8 mouse cellular contexts compared by ENCODE assay signal in genomic region chr15:102279092-102279782, GRCm38 (mm10). TPM values are rescaled to one million over a fixed set of nuclear protein-coding genes. Genes with fewer than 3 reads are reported as not detected.
A peak's percentile ranks its signal among the peaks of the same experiment; 100 is the strongest.
DNase-seq lines count a peak whose midpoint lies in the region; ATAC-seq and TF ChIP-seq lines count a peak whose summit lies in the region.

TSS of gene Mfsd5 (plus strand) at chr15:102279454.

- TF ChIP-seq CTCF in kidney, adult 2 months (conservative IDR thresholded peaks at IDR 0.05; ENCODE audit: insufficient read depth, insufficient read length, low read depth, low read length), result peak; percentile 53

- no peaks in the 10 kb centered on the region for H3K9me3 ChIP-seq in embryonic facial prominence, embryonic 13.5 days
- no peaks in the 10 kb centered on the region for H3K9me3 ChIP-seq in limb, embryonic 12.5 days
- H3K9me3 ChIP-seq in midbrain, embryonic 14.5 days (ENCODE audit: control insufficient read depth, low read length), result no peaks in the 10 kb centered on the region

- peak within 1 kb of the TSS; percentile 85 for H3K4me3 ChIP-seq in embryonic facial prominence, embryonic 13.5 days
- peak within 1 kb of the TSS; percentile 87 for H3K4me3 ChIP-seq in kidney, adult 2 months (ENCODE audit: insufficient read depth, low read depth, low read length)
- H3K4me3 ChIP-seq in limb, embryonic 12.5 days (replicated peaks), result peak within 1 kb of the TSS; percentile 89
- H3K4me3 ChIP-seq in midbrain, embryonic 14.5 days (replicated peaks; ENCODE audit: low read depth, low read length), result peak within 1 kb of the TSS; percentile 83

- no peaks in the 10 kb centered on the region for H3K27me3 ChIP-seq in embryonic facial prominence, embryonic 13.5 days
- no peaks in the 10 kb centered on the region for H3K27me3 ChIP-seq in kidney, adult 2 months (replicated peaks; ENCODE audit: control insufficient read depth, insufficient read depth, low read length)
- H3K27me3 ChIP-seq in limb, embryonic 12.5 days, result no peaks in the 10 kb centered on the region
- H3K27me3 ChIP-seq in midbrain, embryonic 14.5 days (ENCODE audit: control insufficient read depth, insufficient read depth, low read length), result no peaks in the 10 kb centered on the region

- peak within 1 kb of the TSS; percentile 92 for H3K4me2 ChIP-seq in embryonic facial prominence, embryonic 13.5 days
- H3K4me2 ChIP-seq in limb, embryonic 12.5 days, result peak within 1 kb of the TSS; percentile 91
- peak within 1 kb of the TSS; percentile 55 for H3K4me2 ChIP-seq in midbrain, embryonic 14.5 days (ENCODE audit: low read length)

- peak within 1 kb of the TSS; percentile 89 for H3K27ac ChIP-seq in embryonic facial prominence, embryonic 13.5 days
- H3K27ac ChIP-seq in kidney, adult 2 months (ENCODE audit: insufficient read depth, low read depth, low read length), result peak within 1 kb of the TSS; percentile 86
- peak within 1 kb of the TSS; percentile 87 for H3K27ac ChIP-seq in limb, embryonic 12.5 days
- peak within 1 kb of the TSS; percentile 84 for H3K27ac ChIP-seq in midbrain, embryonic 14.5 days (replicated peaks; ENCODE audit: low read depth, low read length)

- WGBS in embryonic facial prominence, embryonic 13.5 days, result under 1% methylated on average over 65 of the region's 65 CpGs
- WGBS in kidney, adult 2 months, result under 1% methylated on average over 65 of the region's 65 CpGs
- WGBS in limb, embryonic 12.5 days, result under 1% methylated on average over 65 of the region's 65 CpGs
- WGBS in midbrain, embryonic 14.5 days, result under 1% methylated on average over 65 of the region's 65 CpGs

- peak; percentile 93 for DNase-seq in 416B (ENCODE audit: low read depth)
- peak; percentile 79 to 81 for DNase-seq in adrenal gland, postnatal 4 days (ENCODE audit: low spot score in 2 of 2)
- peak; percentile 89 to 92 for DNase-seq in heart, adult 18-20 months
- DNase-seq in kidney, adult 2 months, result peak; percentile 92
- peak; percentile 96 for DNase-seq in midbrain, embryonic 14.5 days
- DNase-seq in spleen, adult 12 weeks (ENCODE audit: low spot score), result peak; percentile 78

- ATAC-seq in embryonic facial prominence, embryonic 13.5 days (ENCODE audit: insufficient number of reproducible peaks, insufficient read depth, low FRiP score, low TSS enrichment, low read depth), result peak; percentile 92
- peak; percentile 95 for ATAC-seq in limb, embryonic 12.5 days (ENCODE audit: insufficient number of reproducible peaks, insufficient read depth, low FRiP score, low TSS enrichment, low read depth)
- peak; percentile 96 for ATAC-seq in midbrain, embryonic 14.5 days (ENCODE audit: low FRiP score, low TSS enrichment)

- peak within 1 kb of the TSS; percentile 84 for H3K9ac ChIP-seq in embryonic facial prominence, embryonic 13.5 days
- H3K9ac ChIP-seq in limb, embryonic 12.5 days (replicated peaks), result peak within 1 kb of the TSS; percentile 75
- peak within 1 kb of the TSS; percentile 86 for H3K9ac ChIP-seq in midbrain, embryonic 14.5 days (replicated peaks; ENCODE audit: low read length)

- peaks cover 21% of the 10 kb centered on the region for H3K4me1 ChIP-seq in embryonic facial prominence, embryonic 13.5 days
- H3K4me1 ChIP-seq in kidney, adult 2 months (ENCODE audit: control insufficient read depth, insufficient read depth, low read length), result peaks cover 3% of the 10 kb centered on the region; the same call in 1 of the 2 replicates
- H3K4me1 ChIP-seq in limb, embryonic 12.5 days (replicated peaks), result peaks cover 13% of the 10 kb centered on the region
- peaks cover 10% of the 10 kb centered on the region for H3K4me1 ChIP-seq in midbrain, embryonic 14.5 days (ENCODE audit: control insufficient read depth, insufficient read depth, low read length)

- H3K36me3 ChIP-seq in embryonic facial prominence, embryonic 13.5 days, result peaks cover 23% of the 10 kb centered on the region
- H3K36me3 ChIP-seq in kidney, adult 2 months (ENCODE audit: control insufficient read depth, insufficient read depth, low read length), result no peaks in the 10 kb centered on the region; the same call in 1 of the 2 replicates
- peaks cover 27% of the 10 kb centered on the region for H3K36me3 ChIP-seq in limb, embryonic 12.5 days
- peaks cover 14% of the 10 kb centered on the region for H3K36me3 ChIP-seq in midbrain, embryonic 14.5 days (ENCODE audit: control insufficient read depth, insufficient read depth, low read length)

- peak; percentile 71 for TF ChIP-seq POLR2A in kidney, adult 2 months (IDR thresholded peaks at IDR 0.05; ENCODE audit: low read depth, low read length)

RNA-seq across cellular contexts. Expression of gene Mfsd5, which starts in this region (rescaled TPM):
- total RNA-seq in adrenal gland, postnatal 4 days (2021), result 10 to 100 TPM; 34.4 to 36.7 TPM
- 60.3 and 67.3 TPM in 2 replicates for polyA plus RNA-seq in embryonic facial prominence, embryonic 13.5 days (2015; fragmentation: Nextera tagmentation; extraction: Ambion mirVana)
- 10 to 100 TPM; 18.4 to 18.9 TPM for total RNA-seq in heart, adult 18-20 months (2021)
- polyA plus RNA-seq in kidney, adult 2 months (2012; rRNA removed), result 66.5 and 72.1 TPM in 2 replicates
- 56.1 and 58.8 TPM in 2 replicates for polyA plus RNA-seq in limb, embryonic 12.5 days (2016; fragmentation: Nextera tagmentation; extraction: Ambion mirVana)
- polyA plus RNA-seq in midbrain, embryonic 14.5 days (2014; fragmentation: Nextera tagmentation; extraction: Ambion mirVana), result 51.9 and 53.3 TPM in 2 replicates

Comparison
In these comparisons a context has a peak if more than half of its experiments do, and no peak if none do; other contexts are left out.
1. Peak in every context shown above with its lines: DNase-seq, ATAC-seq, H3K4me3 ChIP-seq and H3K27ac ChIP-seq.